Mouse (Mus musculus): Measurements from ENCODE around the gene Pdlim7. TPM values are rescaled to one million over a fixed set of nuclear protein-coding genes. Genes with fewer than 3 reads are reported as not detected.

The Pdlim7 gene
- polyA plus RNA-seq, 1 experiment = 382 TPM

DNA sequence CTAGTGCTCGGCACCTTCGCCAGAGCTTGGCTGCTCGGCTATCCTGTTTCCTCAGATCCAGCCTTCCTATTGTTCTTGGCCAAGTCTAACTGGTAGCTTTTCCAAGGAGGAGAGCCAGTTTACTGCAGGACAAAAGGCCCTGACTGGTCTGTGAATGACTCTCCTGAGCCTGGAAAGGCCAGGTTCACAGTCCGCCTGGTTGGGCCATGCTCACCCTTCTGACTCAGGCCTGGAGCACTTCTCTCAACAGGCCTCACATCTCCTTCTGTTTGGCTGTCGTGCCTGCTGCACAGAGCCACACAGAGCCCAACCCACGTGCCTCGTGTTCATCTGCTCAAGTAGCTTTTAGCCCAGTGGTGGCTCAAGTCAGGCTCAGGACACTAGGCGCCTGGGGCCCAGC is 9.3 kb upstream of the Pdlim7 start:
- no peak for DNase-seq (ENCODE audit: low spot score)

DNA sequence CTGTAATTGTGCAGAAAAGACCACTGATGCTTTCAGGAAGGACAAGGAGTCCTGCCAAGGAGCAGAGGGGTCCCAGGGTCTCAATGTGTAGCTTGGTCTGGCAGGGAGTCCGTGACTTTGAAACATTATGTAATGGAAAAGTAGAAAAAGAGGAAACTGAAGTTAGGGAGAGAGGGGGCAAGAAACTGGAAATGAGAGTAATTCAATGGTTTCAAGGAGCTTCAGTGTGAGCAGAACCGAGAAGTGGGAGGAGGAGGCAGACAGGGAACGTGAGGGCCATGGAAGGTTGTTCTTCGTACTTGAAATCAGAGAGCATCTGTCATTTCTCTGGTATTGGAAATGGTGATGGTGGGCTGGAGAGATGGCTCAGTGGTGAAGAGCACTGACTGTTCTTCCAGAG is 6.1 kb upstream of the Pdlim7 start:
- no peak for DNase-seq (ENCODE audit: low spot score)

DNA sequence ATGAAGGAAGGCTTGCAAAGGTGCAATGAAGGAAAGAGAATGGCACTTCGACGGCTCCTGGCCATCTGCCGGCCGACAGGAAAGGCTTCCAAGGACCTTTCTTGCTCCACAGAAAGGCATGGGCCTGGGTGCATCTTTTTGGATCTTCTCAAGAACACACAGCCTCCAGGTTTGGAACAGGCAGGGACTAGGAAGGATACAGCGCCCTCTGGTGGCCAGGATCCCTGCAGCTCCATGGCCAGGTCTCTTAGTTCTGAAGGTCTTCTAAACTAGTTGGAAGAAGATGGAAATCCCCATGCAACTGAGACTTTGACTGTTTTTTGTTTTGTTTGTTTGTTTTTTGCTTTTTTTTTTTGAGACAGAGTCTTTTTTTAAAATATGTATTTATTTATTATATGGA is 3.5 kb upstream of the Pdlim7 start:
- peak; percentile 83 for DNase-seq (ENCODE audit: low spot score)

DNA sequence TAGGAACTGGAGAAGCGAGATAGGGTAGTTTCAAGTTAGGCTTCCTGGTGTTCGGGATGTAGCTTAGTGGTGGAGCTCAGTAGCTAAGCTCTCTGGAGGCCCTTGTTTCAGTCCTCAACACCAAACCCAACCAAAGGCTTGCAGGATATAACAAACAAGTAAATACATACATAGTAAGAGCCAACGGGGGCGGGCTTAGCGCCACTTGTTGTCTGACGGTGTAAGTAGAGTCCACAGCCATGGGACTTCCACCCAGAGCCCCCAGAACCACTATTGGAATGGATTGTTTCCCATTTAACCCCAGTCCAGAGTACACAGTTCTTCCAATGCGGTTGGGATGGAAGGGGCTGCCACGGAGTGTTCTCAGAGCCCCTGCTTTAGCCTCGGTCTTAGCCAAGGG is 352 bp upstream of the Pdlim7 start:
- no peak for DNase-seq (ENCODE audit: low spot score)

DNA sequence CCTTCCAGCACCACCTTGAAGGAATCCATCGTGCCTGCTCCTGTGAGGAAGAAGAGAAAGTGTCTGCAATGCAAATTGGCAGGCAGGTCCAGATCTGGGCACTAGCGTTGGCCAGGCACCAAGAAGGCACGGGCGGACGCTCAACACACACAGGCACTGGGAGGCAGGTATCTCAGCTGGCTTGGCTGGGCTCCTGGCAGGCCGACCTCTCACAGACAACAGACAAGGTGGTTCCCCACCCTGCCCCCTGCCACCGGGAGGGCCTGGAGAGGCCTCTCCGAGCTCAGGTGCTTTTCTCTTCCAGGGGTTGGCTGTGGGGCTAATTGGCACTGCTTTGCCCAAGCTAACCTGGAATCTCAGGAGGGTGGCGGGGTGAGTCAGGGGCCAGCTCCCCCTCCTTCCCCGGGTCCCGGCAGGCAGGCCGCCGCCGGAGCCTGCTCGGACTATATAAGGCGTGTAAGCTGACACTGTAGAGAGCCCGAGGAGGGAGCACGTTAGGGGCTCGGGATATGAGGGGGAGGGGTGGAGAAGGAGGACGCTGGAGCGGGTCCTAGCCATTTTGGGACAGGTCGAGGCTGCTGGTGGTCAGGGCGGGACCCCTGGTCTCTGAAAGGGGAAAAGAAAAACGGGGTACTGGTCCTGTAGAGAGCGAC is 971 bp downstream of the Pdlim7 start:
- DNase-seq (ENCODE audit: low spot score) = peak; percentile 71

DNA sequence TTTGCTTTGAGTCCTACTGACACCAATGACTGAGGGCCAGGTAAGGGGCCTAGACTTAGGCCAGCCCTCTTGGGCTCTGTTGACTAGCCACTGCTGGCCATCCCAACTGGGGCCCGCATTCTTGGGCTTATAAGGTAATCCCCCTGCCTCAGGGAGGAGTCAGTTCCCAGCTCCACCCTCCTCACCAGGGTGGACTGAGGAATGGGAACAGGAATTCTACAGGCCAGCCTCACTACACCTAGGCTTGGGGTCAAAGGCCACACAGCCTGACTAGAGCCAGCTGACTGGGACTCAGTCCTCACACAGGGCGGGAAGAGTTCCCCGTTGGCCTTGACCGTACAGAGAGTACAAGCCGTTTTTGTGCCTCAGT is 2.0 kb downstream of the Pdlim7 start:
- DNase-seq (ENCODE audit: low spot score) = no peak

DNA sequence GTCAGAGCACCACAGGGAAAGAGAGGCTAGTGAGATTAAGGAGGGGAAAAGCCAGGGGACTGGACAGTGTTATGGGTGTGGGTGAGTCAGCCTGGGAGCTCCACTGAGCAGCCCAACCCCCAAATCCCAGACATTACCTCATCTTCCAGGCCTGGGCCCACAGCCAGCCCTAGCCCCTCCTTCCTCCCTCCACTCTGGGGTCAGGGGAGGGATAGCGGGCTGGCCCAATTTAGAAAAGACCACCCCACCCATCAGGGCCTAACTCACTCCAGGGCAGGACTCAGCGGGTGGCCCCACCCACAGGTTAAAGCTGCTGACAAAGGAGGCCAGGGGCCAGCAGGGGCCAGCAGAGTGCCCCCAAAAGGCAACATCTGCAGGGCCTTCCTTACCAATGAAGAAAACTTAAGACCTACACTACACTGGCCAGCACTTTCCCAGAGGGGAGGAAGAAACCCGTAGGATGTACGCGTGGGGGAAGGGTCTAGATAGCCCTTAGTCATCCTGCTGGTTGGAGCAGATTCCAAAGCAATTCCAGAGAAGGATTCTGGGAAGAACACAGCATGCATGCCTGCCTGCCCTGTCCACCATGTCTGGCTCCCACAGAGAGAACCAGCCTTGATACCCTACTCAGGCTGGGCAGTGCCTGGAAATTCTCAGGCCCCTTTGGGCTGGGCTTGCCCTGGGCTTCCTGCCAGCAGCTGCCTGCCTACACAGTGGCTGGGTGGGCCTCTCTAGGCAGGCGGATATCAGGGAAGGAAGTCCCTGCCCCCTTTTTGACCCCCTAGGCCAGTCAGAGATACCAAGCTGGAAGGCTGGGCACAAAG is 2.6 kb downstream of the Pdlim7 start:
- DNase-seq (ENCODE audit: low spot score) = peak; percentile 63

DNA sequence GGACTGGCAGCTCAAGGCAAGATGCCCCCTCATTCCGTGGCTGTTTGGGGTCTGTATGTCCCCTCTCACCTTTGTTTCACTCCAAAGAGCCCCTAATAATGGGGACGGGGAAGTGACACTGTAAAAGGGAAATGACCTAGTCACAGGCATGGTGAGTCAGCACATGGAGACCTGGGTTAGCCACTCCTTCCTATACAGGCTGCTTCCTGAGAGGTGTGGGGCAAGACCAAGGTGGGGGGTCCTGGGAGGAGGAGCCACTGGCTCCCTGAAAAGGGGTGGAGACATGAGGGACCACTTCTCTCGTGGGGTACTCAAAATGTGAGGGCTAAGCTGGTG is 3.2 kb downstream of the Pdlim7 start:
- no peak for DNase-seq (ENCODE audit: low spot score)

DNA sequence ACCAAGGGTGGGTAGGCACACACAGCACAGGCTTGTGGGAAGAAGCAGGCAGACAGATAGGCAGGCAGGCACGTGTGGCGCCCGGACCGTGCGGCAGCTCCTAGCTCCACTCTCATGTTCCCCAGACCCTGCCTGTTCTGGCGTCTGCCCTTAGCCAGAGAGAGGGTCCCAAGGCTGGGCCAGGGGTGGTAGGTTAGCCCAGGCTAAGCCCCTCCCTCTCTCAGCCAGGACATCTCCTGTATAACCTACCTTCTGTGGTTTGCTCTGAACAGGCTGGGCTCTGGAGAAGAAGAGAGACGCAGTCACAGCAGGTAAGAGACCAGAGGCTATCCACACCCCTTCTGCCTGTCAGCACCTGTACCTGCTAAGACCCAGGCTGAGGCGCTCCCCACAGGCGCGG is 4.9 kb downstream of the Pdlim7 start:
- DNase-seq (ENCODE audit: low spot score) = no peak

DNA sequence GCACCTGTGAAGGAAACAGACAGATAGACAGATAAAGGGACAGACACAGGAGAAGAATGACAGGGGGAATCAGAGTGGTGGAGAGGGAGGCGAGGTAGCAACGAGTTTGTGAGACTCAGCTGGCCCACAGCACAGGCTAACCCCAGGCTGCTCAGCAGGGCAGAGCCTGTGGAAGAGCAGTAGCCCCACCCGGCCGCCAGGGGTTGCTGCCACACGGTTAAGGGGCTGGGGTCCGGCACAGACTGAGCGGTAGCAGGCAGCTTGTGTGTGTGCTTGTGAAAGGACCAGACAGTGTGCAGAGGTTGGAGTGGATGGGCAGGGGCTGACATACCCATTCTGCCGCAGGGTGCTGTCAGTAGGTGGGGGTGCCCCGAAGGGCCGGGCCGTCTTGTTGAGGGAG is 5.6 kb downstream of the Pdlim7 start:
- DNase-seq (ENCODE audit: low spot score) = no peak

DNA sequence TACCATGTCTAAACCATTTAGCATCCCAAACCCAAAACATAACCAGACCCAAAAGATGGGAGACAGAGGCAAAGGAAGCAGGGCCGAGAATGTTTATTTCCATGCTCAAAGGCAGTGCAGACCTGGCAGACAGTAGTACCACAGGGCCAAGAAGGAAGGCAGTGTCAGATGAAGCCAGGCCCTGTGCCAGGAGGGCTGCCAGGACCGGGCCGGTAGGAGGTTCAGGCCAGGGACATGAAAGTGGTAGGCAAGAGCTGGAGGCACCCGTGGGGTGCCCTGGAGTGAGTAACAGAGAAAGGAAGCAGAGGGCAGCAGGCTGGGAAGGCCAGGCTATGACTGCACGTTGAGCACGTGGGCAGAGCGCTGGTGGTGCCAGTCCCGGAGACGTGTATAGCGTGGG is 6.8 kb downstream of the Pdlim7 start:
- DNase-seq (ENCODE audit: low spot score) = no peak

DNA sequence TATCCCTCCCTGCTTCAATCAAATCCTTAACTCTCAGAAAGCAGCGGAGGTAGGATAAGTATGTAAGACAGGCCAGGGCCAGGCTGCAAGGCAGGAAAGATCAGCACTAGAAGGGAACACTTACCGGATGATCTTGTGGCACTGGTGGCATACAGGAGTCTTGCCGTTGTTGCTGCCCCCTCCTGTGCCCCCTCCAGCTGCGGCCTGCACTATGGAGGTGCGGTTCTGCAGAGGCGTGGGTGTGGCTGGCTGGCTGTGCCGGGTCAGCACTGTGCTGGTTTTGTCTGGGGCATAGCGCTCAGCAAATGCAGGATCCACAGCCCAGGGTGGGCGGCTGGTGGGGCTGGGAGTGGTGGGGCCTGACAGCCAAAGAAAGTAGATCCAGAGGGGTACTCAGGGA is 7.7 kb downstream of the Pdlim7 start:
- DNase-seq (ENCODE audit: low spot score) = no peak

DNA sequence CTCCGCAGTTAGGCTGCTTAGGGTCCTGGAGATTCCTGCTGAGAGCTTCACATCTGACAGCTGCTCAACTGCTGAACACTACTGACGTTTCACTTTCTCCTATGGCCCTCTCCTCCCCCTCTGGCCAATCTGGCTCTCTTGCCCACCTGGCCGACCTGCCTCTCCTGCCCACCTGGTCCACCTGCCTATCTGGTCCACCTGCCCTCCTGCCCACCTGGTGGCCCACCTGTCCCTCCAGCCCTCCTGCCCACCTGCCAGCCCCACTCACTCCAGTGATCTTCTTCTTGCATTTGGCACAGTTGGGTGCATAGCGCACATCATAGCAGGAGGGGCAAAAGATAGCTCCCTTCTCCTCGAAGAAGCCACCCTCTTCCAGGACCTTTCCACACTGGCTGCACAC is 9.1 kb downstream of the Pdlim7 start:
- DNase-seq (ENCODE audit: low spot score) = no peak

DNA sequence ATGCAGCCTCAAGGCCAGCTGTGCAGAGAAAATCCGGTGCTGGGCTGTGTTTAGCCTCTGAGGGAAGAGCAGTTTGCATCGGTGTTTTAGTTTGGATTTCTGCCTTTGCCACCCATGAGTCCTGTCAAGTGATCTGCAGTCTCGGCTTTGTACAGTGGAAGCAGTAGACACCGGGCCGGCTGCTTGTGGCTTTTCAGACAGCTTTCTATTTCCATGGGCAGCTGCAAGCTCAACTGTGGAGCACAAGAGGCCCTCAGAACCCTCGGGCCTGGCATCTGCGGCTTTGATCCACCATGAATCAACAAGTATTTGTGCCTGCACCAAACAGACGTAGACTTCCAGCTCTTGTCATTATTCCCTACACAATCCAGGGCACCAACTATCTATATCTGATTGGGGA is 11.1 kb downstream of the Pdlim7 start:
- DNase-seq (ENCODE audit: low spot score) = no peak

DNA sequence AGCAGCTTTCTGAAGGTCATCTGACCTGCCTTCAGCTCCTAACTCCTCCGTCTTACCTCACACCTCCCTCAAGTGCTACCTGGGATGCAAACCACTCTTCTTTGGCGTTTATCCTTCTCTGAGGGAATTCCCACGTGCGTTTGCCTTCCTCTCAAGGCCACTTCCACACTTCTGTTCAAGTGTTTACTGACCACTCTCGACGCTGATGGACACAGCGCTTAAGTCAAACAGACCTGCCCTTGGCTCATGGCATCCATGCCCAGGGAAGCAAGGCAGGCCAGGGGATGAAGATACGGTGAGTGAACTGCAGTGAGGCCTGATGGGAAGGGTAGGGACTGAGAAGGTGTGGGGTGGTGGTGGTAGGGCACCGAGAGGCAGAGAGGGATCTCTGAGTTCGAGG is 12.9 kb downstream of the Pdlim7 start:
- DNase-seq (ENCODE audit: low spot score) = no peak

DNA sequence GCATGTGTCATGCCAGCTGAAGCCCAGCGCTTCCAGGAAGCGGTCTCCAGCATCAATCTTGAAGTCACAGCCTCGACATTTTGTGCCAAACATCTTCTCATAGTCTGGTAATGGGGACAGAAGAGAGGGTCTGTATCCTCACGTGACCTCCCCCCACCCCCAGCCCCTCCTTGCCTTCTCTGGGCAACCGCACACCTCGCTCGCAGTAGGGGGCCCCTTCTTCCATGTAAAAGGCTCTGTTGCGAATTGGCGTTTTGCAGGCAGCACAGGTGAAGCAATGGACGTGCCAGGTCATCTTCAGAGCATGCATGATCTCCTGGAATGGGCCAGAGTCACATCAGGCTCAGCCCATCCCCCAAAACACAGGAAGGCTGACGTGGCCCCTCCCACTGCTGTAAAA is 14.6 kb downstream of the Pdlim7 start:
- DNase-seq (ENCODE audit: low spot score) = no peak

DNA sequence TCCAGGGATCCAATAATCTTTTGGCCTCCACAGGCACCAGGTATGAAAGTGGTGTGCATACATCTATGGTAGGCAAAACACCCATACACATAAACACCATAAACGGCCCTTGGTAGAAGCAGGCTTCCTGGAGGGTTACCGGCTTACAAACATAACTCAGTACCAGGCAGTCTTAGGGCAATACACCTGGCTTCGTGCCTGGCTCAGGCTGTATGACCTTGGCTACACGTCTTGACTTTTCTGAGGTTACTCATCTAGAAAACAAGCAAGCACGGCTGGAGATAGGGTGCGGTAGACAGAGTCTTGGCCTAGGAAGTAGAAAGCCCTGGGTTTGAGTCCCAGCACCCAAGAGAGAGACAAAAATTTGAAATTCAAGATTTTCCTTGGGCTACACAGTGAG is 16.8 kb downstream of the Pdlim7 start:
- no peak for DNase-seq (ENCODE audit: low spot score)

DNA sequence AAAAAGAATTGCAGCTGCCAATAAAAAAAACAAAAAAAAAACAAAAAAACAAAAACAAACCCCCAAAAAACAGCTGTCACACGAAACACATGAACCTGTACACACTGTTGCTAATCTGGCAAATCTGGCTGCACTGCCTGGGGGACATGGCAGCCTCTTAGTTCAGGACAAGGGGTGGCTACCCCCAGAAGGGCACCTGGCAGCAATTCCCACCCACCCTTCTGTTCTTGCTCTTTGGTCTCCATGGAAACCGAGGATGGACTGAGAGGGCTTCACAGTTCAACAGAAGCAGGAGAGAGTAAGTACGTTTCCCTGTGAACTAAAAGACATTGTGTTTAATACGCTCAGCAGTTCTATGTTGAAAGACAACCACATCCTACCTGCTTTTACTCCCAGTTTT is 17.8 kb downstream of the Pdlim7 start:
- DNase-seq (ENCODE audit: low spot score) = no peak

DNA sequence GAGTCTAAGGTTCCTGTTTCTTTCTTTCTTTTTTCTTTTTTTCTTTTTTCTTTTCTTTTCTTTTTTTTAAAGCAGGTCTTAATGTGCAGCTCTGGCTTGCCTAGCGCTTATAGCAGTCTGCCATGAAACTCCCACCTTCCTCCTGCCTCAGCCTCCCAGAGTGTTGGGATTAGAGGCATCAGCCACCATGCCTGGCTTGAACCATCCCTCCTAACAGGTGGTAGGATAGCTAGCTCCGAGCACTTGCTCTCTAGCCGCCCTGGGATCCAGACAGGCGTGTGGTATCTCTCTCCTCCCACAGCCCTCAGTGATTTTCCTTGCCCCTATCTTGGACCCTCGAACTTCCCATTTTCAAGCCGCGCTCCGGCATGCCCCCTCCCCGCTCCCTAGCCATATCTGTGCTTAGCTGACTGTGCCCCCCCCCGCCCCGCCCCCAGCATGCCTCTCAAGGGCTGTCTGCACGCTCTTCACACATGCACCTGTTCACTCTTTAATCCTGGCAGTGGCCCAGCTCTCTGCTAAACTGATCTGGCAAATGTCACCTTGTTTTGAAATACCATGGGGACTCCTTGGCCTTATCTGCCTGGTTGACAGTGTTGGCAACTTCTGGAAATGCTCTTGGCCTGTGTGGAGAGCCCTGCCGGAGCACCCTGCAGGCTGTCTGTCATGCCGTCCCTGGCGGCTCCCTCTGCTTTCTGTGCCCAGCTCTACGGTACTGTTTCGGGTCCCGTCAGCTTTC is 18.4 kb downstream of the Pdlim7 start:
- no peak for DNase-seq (ENCODE audit: low spot score)

DNA sequence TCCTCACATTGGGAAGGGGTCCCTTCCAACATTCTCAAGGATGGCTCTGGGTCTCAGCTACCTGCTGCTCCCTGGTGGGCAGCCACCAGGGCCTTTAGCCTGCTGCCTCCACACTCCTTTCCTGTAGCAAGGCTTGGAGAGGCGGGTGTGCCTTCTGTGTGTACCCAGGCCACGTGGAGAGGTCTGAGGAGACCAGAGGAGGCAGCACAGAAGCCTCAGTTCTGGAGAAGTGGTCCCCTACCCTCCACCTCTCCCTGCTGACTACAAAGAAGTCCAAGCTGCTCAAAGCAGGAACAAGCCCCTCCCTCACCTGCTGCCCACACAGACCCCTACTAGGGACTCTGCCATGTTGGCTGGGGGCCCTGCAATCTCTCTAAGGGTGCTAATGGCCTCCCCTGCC is 19.2 kb downstream of the Pdlim7 start:
- no peak for DNase-seq (ENCODE audit: low spot score)

DNA sequence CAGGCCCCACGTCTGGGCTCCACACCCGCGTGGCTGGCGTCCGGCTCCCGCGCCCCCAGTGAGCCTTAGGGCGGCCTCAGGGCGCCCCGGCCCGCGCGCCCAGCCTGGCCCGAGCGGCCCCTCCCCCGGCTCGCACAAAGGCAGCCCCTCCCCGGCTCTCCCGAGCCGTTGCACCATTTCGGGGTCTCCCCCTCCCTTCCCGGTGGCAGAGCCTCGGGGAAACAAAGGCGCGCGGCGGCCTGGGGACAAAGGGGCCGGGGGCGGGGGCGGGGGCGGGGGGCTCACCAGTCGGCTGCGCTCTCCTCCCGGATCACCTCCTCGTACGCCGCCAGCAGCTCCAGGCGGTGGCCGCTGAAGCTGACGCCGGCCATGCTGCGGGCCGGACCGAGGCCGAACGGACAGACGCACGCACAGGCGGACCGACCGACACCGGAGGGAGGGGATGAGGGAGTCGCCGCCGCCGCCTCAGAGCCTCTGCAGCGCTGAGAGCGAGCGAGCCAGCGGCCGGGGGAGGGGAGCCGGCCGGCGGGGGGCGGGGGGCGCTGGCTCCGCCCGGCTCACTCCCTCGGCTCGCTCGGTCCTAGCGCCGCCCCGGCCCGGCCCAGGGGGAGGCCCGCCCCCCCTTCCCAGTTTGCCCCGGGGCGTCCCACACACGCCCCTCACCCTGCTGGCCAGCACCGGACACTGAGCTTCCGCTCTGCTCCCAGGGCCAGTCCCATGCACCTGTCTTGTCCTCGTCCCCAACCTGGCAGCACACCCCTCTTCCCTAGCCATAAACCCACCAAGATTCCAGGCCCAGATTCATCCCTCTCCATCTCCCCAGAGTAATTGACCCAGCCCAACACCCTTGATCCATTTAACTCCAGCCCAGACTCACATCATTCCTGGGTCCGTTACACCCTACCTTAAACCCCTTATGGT is 25.6 kb downstream of the Pdlim7 start, which contains the start of gene Dbn1:
Dbn1 (minus strand) TSS at position 534 of the 921 bp plus-strand sequence.
- DNase-seq (ENCODE audit: low spot score) = no peak

Measured in urinary bladder, adult 2 months (tissue).